Comparison of ENCODE assay signal across 10 mouse cellular contexts in genomic region chr4:140103341-140104027, GRCm38 (mm10).
DNase-seq lines count a peak whose midpoint lies in the region; ATAC-seq lines count a peak whose summit lies in the region.
"Had no signal": no experiment of that assay in that cellular context is flagged by ENCODE, and none has a peak within 500 bp of the region (broad histone marks: within the 10 kb centered on the region; RNA-seq: fewer than 3 reads in every experiment).

No protein-coding gene starts in this region.

- no peak for ATAC-seq in liver, embryonic 12.5 days
- ATAC-seq in limb, embryonic 12.5 days (ENCODE audit: insufficient number of reproducible peaks, insufficient read depth, low FRiP score, low TSS enrichment, low read depth) = no peak
- ATAC-seq in stomach, embryonic 16.5 days (ENCODE audit: insufficient read depth, low FRiP score) = no peak

- H3K4me3 ChIP-seq in liver, embryonic 12.5 days = no peak overlapping the region
- H3K4me3 ChIP-seq in forebrain, embryonic 10.5 days = peak overlapping the region; percentile 49
- no peak overlapping the region for H3K4me3 ChIP-seq in limb, embryonic 12.5 days (replicated peaks)
- H3K4me3 ChIP-seq in stomach, embryonic 16.5 days (replicated peaks; ENCODE audit: low read length) = peak overlapping the region; percentile 31
- H3K4me3 ChIP-seq: megakaryocyte, embryonic 14.5 days had no signal

- peaks cover 56% of the 10 kb centered on the region for H3K27me3 ChIP-seq in liver, embryonic 12.5 days (replicated peaks)
- H3K27me3 ChIP-seq in forebrain, embryonic 10.5 days (ENCODE audit: poor library complexity, severe bottlenecking) = peaks cover 82% of the 10 kb centered on the region
- H3K27me3 ChIP-seq in limb, embryonic 12.5 days = peaks cover 74% of the 10 kb centered on the region
- H3K27me3 ChIP-seq in stomach, embryonic 16.5 days (ENCODE audit: control insufficient read depth, insufficient read depth, low read length) = peaks cover 14% of the 10 kb centered on the region

- H3K4me1 ChIP-seq in liver, embryonic 12.5 days = no peaks in the 10 kb centered on the region
- peaks cover 49% of the 10 kb centered on the region for H3K4me1 ChIP-seq in forebrain, embryonic 10.5 days
- H3K4me1 ChIP-seq in limb, embryonic 12.5 days (replicated peaks) = peaks cover 26% of the 10 kb centered on the region
- H3K4me1 ChIP-seq in stomach, embryonic 16.5 days (ENCODE audit: control insufficient read depth, insufficient read depth, low read length) = no peaks in the 10 kb centered on the region
- H3K4me1 ChIP-seq: megakaryocyte, embryonic 14.5 days had no signal

- H3K4me2 ChIP-seq in liver, embryonic 12.5 days = peak overlapping the region; percentile 25
- H3K4me2 ChIP-seq in limb, embryonic 12.5 days = peak overlapping the region; percentile 40
- peak overlapping the region; percentile 45 for H3K4me2 ChIP-seq in stomach, embryonic 16.5 days (ENCODE audit: low read depth, low read length)

- 4% methylated on average over 28 of the region's 28 CpGs for WGBS in liver, embryonic 12.5 days (ENCODE audit: insufficient replicate concordance)
- 1% methylated on average over 28 of the region's 28 CpGs for WGBS in forebrain, embryonic 10.5 days
- 3% methylated on average over 28 of the region's 28 CpGs for WGBS in limb, embryonic 12.5 days
- 3% methylated on average over 28 of the region's 28 CpGs for WGBS in stomach, embryonic 16.5 days

- H3K9ac ChIP-seq in liver, embryonic 12.5 days = no peak overlapping the region
- H3K9ac ChIP-seq in limb, embryonic 12.5 days (replicated peaks) = no peak overlapping the region
- no peak overlapping the region for H3K9ac ChIP-seq in stomach, embryonic 16.5 days (ENCODE audit: low read length)

- no peak for DNase-seq in liver
- peak; percentile 45 for DNase-seq in forebrain, embryonic 10.5 days (ENCODE audit: extremely low spot score, low spot score)
- DNase-seq in urinary bladder, postnatal 4 days (ENCODE audit: low spot score in 2 of 2) = no peak
- no peak for DNase-seq in urinary bladder, postnatal 36 days (ENCODE audit: low spot score in 2 of 2)
- no peak for DNase-seq in right cerebral cortex, adult 18-20 months
- DNase-seq: gastrocnemius, postnatal 25 days had no signal

- H3K27ac ChIP-seq in liver, embryonic 12.5 days = no peak overlapping the region
- peak overlapping the region; percentile 46; the same call in 1 of the 2 replicates for H3K27ac ChIP-seq in forebrain, embryonic 10.5 days
- H3K27ac ChIP-seq in limb, embryonic 12.5 days = no peak overlapping the region
- no peak overlapping the region for H3K27ac ChIP-seq in stomach, embryonic 16.5 days (ENCODE audit: low read length)

- no peaks in the 10 kb centered on the region for H3K9me3 ChIP-seq in liver, embryonic 12.5 days (replicated peaks)
- no peaks in the 10 kb centered on the region for H3K9me3 ChIP-seq in forebrain, embryonic 10.5 days
- no peaks in the 10 kb centered on the region for H3K9me3 ChIP-seq in limb, embryonic 12.5 days
- H3K9me3 ChIP-seq in stomach, embryonic 16.5 days (replicated peaks; ENCODE audit: control insufficient read depth, low read length) = no peaks in the 10 kb centered on the region
- H3K9me3 ChIP-seq: megakaryocyte, embryonic 14.5 days had no signal

- no peaks in the 10 kb centered on the region for H3K36me3 ChIP-seq in liver, embryonic 12.5 days
- no peaks in the 10 kb centered on the region for H3K36me3 ChIP-seq in forebrain, embryonic 10.5 days (replicated peaks)
- H3K36me3 ChIP-seq in limb, embryonic 12.5 days = no peaks in the 10 kb centered on the region
- no peaks in the 10 kb centered on the region for H3K36me3 ChIP-seq in stomach, embryonic 16.5 days (ENCODE audit: control insufficient read depth, insufficient read depth, low read length)

Comparison
In these comparisons a context has a peak if more than half of its experiments do, and no peak if none do; other contexts are left out.
1. H3K4me3 ChIP-seq: peak in forebrain, embryonic 10.5 days (single experiment) and stomach, embryonic 16.5 days (single experiment); none in liver, embryonic 12.5 days (single experiment) and limb, embryonic 12.5 days (single experiment).
2. Peak in every context shown above with its lines, with median percentiles within 50 percentile points of each other: H3K4me2 ChIP-seq.